Comparison of ENCODE assay signal across 22 mouse cellular contexts in the genomic region with DNA sequence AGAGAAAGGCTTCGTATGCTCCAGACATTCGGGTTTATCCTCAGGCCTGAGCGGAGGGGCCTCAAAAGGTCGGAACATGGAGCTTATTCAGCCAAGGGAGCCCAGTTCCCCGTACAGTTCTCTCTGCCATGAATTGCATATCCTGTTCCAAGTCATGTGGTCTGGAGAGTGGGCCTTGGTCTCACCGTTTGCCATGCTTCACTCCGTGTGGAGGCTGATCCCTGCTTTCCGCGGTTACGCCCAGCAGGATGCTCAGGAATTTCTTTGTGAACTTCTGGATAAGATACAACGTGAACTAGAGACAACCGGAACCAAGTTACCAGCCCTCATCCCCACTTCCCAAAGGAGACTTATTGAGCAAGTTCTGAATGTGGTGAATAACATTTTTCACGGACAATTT. TPM values are rescaled to one million over a fixed set of nuclear protein-coding genes. Genes with fewer than 3 reads are reported as not detected.
"Had no signal": no experiment of that assay in that cellular context is flagged by ENCODE, and none has a peak within 500 bp of the region (broad histone marks: within the 10 kb centered on the region; RNA-seq: fewer than 3 reads in every experiment).

No protein-coding gene starts in this region.

- H3K4me1 ChIP-seq: kidney, embryonic 15.5 days; limb, embryonic 12.5 days; limb, embryonic 15.5 days; midbrain, embryonic 12.5 days; midbrain, embryonic 15.5 days had no signal

- H3K9me3 ChIP-seq: limb, embryonic 15.5 days; midbrain, embryonic 15.5 days had no signal

- ATAC-seq: liver, postnatal 0 days; lung, postnatal 0 days; midbrain, embryonic 15.5 days had no signal

- DNase-seq: kidney, adult 8-10 months; kidney, postnatal 10 days; kidney, postnatal 36 days; left cerebral cortex, postnatal 4 days; liver, postnatal 0 days; lung, embryonic 14.5 days; thymus, postnatal 25 days had no signal

- H3K4me3 ChIP-seq: kidney, embryonic 15.5 days; limb, embryonic 12.5 days; limb, embryonic 15.5 days; midbrain, embryonic 12.5 days; midbrain, embryonic 15.5 days had no signal

- H3K9ac ChIP-seq: kidney, embryonic 15.5 days; limb, embryonic 12.5 days; limb, embryonic 15.5 days; liver, embryonic 14.5 days; liver, postnatal 0 days; lung, embryonic 14.5 days; midbrain, embryonic 12.5 days; midbrain, embryonic 15.5 days had no signal

- H3K36me3 ChIP-seq: limb, embryonic 12.5 days; limb, embryonic 15.5 days; midbrain, embryonic 15.5 days had no signal

- H3K4me2 ChIP-seq: kidney, embryonic 15.5 days; limb, embryonic 12.5 days; limb, embryonic 15.5 days; liver, embryonic 11.5 days; lung, embryonic 14.5 days; midbrain, embryonic 12.5 days; midbrain, embryonic 15.5 days had no signal

- H3K27ac ChIP-seq: kidney, embryonic 15.5 days; limb, embryonic 12.5 days; limb, embryonic 15.5 days; liver, embryonic 14.5 days; macrophage; midbrain, embryonic 12.5 days; midbrain, embryonic 15.5 days had no signal

- H3K27me3 ChIP-seq: kidney, embryonic 15.5 days; limb, embryonic 12.5 days; limb, embryonic 15.5 days; midbrain, embryonic 12.5 days; midbrain, embryonic 15.5 days had no signal

RNA-seq across cellular contexts. Expression of gene Usp44, which starts 15.4 kb away (rescaled TPM):
- total RNA-seq: layer of hippocampus, adult 18-20 months; layer of hippocampus, postnatal 14 days; left cerebral cortex, adult 8-10 months; left cerebral cortex, postnatal 14 days; megakaryocyte, adult 5-6 weeks had no signal
- polyA plus RNA-seq: macrophage; spleen, adult 2 months had no signal
